Comparison of ENCODE assay signal across 7 mouse cellular contexts in the genomic region with DNA sequence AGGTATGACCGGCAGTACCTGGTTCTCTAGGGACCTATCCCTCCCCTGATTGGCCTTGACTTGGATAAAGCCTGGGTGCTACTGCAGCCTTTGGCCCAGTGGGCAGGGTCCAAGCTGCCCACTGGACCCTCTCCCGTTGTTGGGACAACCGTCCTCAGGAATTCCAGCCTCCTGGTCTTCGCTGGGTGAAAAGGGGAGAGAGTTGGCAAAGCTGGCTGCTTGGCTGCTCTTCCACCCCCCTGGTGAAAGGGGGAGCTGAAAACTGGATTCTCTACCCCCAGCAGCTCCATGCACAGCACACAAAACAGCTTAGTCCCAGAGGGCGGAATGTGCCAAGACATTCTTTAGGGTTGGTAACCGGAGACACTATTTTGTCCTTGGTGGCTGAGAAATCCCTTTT. TPM values are rescaled to one million over a fixed set of nuclear protein-coding genes. Genes with fewer than 3 reads are reported as not detected.
A peak's percentile ranks its signal among the peaks of the same experiment; 100 is the strongest.
DNase-seq lines count a peak whose midpoint lies in the region; ATAC-seq and TF ChIP-seq lines count a peak whose summit lies in the region.

No protein-coding gene starts in this region.

- WGBS in forebrain, embryonic 14.5 days: 16% methylated on average over 6 of the region's 6 CpGs
- WGBS in thymus, adult 2 months: 86% methylated on average over 6 of the region's 6 CpGs

- peaks cover 49% of the 10 kb centered on the region for H3K4me1 ChIP-seq in forebrain, embryonic 14.5 days (ENCODE audit: control insufficient read depth, insufficient read depth, low read length)
- peaks cover 6% of the 10 kb centered on the region; the same call in 1 of the 2 replicates for H3K4me1 ChIP-seq in thymus, adult 2 months (replicated peaks; ENCODE audit: control insufficient read depth, insufficient read depth, low read length)

- peak; percentile 72 to 74 for DNase-seq in right cerebral cortex, postnatal 10 days (ENCODE audit: low spot score in 2 of 2)
- DNase-seq in right cerebral cortex, postnatal 36 days (ENCODE audit: low spot score in 2 of 2): no peak
- peak; percentile 74 for DNase-seq in forebrain, embryonic 14.5 days (ENCODE audit: low spot score)
- peak; percentile 75 to 85 for DNase-seq in kidney, postnatal 36 days
- DNase-seq in thymus, postnatal 4 days: no peak
- DNase-seq in urinary bladder, postnatal 10 days (ENCODE audit: low spot score): no peak
- DNase-seq in thymus, adult 2 months: no peak

- no peak overlapping the region for H3K4me3 ChIP-seq in forebrain, embryonic 14.5 days (ENCODE audit: low read depth, low read length)
- H3K4me3 ChIP-seq in thymus, adult 2 months (ENCODE audit: control insufficient read depth, insufficient read depth, low read length): no peak overlapping the region

- TF ChIP-seq CTCF in thymus, adult 2 months (IDR thresholded peaks at IDR 0.05; ENCODE audit: borderline replicate concordance, control insufficient read depth, extremely low read depth, insufficient read depth, low read length, poor library complexity): no peak

- H3K27ac ChIP-seq in forebrain, embryonic 14.5 days (ENCODE audit: low read depth, low read length): no peak overlapping the region
- no peak overlapping the region for H3K27ac ChIP-seq in thymus, adult 2 months (ENCODE audit: control insufficient read depth, insufficient read depth, low read length)

- no peaks in the 10 kb centered on the region for H3K9me3 ChIP-seq in forebrain, embryonic 14.5 days (replicated peaks; ENCODE audit: control insufficient read depth, low read length)

- peak overlapping the region; percentile 83 for H3K4me2 ChIP-seq in forebrain, embryonic 14.5 days (ENCODE audit: low read length)

- peak; percentile 16; the same call in 1 of the 2 replicates for ATAC-seq in forebrain, embryonic 14.5 days

- TF ChIP-seq POLR2A in thymus, adult 2 months (IDR thresholded peaks at IDR 0.05; ENCODE audit: control insufficient read depth, extremely low read depth, insufficient read depth, low read length, poor library complexity): no peak

- H3K36me3 ChIP-seq in forebrain, embryonic 14.5 days (ENCODE audit: control insufficient read depth, insufficient read depth, low read length): no peaks in the 10 kb centered on the region
- H3K36me3 ChIP-seq in thymus, adult 2 months (ENCODE audit: control insufficient read depth, insufficient read depth, low read length): no peaks in the 10 kb centered on the region

- H3K9ac ChIP-seq in forebrain, embryonic 14.5 days (ENCODE audit: low read length): no peak overlapping the region

- no peaks in the 10 kb centered on the region for H3K27me3 ChIP-seq in forebrain, embryonic 14.5 days (replicated peaks; ENCODE audit: control insufficient read depth, insufficient read depth, low read length)
- peaks cover 13% of the 10 kb centered on the region for H3K27me3 ChIP-seq in thymus, adult 2 months (ENCODE audit: control insufficient read depth, insufficient read depth, low read length)

RNA-seq across cellular contexts. Expression of gene Wwc1, which starts 3.8 kb away (rescaled TPM):
- polyA plus RNA-seq in forebrain, embryonic 14.5 days (2014; fragmentation: Nextera tagmentation; extraction: Ambion mirVana): 10.4 and 11.1 TPM in 2 replicates
- 2.2 and 3.5 TPM in 2 replicates for polyA plus RNA-seq in thymus, adult 2 months (2012; rRNA removed)

Comparison
In these comparisons a context has a peak if more than half of its experiments do, and no peak if none do; other contexts are left out.
1. DNase-seq: peak in right cerebral cortex, postnatal 10 days (2 of 2), forebrain, embryonic 14.5 days (single experiment) and kidney, postnatal 36 days (2 of 2); none in right cerebral cortex, postnatal 36 days (0 of 2), thymus, postnatal 4 days (single experiment), urinary bladder, postnatal 10 days (single experiment) and thymus, adult 2 months (single experiment).